Mouse (Mus musculus) lung, postnatal 4 days (tissue): ENCODE results near the gene Btbd3.

Experiments
- DNase-seq, 2 experiments: peaks; one replicate each; pipeline ENCODE4 v3.0.0; 2021

The Btbd3 gene

DNA sequence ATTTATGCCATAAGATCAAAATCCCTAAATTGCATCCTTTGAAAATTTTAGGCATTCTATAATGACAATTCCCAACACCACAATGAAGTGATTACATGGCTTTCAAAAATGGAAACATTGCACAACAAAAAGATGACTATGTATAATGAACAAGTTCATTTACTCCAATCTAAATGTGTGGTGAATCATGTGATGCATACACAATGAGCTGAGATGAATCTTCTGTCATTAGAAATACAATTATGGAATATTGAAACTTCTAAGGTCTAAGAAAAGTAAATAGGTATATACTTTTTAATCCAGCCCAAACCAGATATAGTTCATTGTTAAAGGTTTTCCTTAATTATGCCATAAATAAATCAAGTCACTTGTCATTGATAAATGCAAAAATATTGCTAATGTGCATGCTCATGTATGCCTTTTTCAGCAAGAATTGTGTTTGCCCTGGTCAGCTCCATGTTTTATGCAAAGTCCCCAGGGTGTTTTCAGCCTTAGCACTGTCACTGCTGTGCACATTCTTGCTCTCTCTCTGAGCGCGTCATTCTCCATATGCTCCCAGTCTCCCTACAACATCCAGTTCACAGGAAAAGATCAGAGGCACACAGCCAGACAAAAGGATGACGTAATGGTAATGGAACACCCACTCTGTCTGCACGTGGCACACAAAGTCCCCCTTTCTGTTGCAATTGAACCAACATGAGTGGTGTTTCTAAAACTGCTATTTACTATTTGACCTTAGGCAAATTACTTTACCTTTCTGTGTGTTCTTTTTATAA is 149.6 kb downstream of the Btbd3 start:
- peak in 1 of 2 experiments; percentile 28 for DNase-seq

DNA sequence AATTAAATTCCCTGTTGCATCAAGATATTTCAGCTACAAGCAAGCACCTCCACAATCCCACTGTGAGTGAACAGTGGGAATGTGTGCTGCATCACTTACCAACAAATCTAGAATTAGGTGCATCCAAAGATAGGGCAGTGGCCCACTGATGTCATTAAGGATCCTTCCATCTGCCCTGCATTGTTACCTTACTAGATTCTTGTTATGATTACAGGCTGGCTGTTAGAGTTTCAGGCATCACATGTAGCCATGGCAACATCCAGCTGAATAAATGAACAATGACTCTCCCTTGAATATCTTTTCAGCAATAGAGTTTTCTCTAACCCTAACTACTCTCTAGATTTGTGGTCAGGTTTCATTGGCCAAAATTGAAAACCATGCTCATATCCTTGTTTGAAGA is 150.3 kb downstream of the Btbd3 start:
- no peak for DNase-seq

DNA sequence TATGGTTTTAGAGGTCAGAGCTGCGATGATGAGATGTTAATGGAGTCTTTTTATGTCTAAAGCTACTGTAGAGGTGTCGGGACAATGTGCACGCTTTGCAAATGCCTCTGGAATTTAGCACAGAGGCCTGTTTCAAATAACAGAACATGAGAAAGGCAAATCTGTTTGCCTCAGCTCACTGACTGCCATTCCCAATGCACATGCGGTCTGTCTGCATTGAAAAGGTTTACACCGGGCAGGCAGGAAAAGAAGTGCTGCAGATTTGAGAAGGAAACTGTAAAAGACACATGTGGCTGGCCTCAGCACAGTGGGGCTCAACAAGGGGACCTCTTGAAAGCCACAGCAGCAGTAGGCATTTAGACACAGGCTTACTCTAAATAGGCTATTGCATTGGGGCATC is 156.2 kb downstream of the Btbd3 start:
- no peak for DNase-seq

DNA sequence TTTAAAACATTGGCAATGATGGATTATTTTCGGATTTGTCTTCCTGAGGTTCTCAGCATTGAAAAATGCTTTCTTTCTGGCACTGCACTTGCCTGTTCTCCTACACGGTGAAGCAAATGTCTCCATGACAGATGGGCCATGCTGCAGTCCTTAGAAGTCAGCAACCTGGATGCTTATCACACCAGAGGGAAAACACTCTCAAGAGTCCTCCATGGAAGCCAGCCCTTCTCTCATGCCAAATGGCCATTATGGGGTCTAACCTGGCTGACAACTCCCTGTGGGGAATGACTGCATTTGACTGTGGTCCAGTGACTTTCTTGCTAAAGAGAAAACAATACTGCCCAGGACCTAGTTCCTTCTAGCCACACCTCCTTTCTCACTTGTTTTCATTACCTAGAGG is 166.0 kb downstream of the Btbd3 start:
- no peak for DNase-seq

DNA sequence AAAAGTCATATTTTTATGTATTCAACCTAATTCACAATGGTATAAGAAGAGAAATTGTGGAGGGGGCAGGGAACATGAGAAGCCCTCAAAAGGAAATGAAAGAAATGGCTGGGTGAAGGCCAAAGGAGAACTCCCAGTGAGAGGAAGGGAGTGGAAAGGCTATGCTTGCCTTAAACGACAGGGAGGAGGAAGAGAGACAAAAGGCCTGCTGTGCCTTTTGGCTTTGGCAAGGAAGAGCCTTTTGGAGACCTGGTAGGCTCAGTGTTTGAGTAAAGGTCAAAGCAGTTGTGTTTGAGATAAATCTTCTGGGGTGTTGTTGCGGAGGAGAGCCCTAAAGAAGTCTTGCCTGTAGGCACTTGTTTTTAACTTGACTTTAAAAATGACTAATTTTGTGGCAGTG is 175.6 kb downstream of the Btbd3 start:
- peak in 1 of 2 experiments; percentile 4 for DNase-seq

DNA sequence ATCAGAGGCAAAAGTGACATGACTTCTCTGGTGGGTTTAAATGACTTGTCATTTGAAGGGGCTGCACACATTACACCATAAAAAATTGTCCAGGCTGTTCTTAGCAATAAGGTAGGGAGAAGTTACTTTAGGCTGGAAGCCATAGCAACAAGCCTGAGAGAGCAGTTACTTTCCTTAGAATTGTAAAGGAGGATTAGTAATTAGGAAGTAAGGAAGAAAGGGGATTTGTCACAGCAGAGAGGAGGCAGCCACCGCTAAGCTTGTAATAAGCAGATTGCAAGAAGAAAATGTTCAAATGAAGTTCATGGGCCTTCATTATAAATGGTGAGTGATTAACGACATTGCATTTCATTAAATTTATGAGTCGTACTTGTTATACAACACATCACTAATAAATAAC is 190.1 kb downstream of the Btbd3 start:
- no peak for DNase-seq

DNA sequence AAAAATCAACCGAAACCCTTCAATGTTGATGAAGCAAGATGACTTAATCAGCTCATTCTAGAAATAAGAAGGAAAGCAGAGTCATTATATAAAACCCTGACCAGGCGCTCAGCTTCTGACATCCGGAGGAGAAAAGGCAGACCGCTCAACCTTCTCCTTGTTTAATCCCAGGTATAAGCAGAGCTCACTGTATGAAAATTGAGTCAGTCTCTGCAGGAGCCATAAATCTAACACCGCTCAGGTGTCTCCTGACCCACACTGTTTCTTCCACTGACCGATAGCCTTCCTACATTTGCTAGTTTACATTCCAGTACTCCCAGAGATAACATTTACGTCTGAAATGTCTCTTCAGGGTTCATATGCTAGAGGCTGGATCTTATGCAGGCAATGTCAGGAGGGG is 190.6 kb downstream of the Btbd3 start:
- DNase-seq: no peak

DNA sequence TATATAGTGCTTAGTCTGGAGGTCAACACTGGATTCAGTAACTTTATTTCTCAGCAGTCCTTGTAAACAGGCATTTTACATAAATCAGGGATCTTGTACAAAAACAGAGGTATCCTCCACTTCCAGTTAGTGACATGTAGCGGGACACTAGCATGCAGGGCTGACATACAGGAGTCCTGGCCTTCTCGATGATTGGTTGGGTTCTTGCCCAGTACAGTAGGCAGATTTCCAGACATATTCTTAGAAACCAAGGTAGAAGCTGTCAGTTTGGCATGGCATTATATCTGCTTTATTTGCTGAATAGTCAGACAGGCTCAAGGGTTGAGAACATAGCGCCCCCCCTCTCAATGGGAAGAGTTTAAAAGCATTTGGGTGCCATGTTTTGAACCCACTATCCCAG is 191.3 kb downstream of the Btbd3 start:
- DNase-seq: no peak

DNA sequence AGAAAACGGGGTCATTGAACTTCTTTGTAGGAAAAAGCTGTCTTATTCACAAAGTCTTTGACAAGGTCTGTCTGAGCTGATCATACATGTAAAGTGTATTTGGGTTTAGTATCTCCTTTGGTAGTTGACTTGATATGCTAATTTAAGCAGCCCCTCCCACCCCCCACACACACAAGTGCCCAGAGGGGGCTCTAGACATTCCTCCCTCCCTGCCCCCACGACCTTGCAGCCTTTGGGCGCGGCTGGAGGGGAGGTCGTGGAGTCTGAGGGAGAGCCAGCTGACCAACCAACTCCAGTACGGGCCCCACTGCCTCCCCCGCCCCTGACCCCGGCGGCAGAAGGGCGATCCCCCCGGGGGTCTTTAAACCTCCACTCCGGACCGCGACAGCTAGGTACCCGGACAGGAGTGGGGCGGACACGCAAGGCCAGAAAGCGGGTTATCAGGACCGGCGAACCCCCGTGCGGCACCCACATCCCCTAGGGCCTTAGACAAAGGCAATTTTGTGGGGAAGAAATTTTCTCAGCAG is 211.7 kb downstream of the Btbd3 start:
- DNase-seq: no peak

DNA sequence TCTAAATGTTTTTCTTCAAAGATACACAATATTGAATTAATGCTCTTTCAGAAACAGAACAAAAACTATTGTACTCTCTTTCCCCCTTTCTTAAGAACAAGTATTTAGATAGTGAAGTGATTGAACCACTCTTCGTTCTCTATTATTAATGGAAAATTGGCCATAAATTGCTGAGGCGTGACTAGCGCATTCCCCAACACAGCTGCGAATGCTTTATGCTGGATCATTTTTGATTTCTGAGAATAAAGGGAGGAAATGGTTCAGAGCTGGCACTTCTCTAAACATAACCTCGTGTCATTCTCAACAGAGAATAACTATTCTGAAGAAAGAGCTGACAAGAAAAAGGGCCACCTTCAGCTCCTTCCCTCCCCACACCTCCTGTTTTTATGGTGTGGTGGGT is 217.0 kb downstream of the Btbd3 start:
- no peak for DNase-seq

DNA sequence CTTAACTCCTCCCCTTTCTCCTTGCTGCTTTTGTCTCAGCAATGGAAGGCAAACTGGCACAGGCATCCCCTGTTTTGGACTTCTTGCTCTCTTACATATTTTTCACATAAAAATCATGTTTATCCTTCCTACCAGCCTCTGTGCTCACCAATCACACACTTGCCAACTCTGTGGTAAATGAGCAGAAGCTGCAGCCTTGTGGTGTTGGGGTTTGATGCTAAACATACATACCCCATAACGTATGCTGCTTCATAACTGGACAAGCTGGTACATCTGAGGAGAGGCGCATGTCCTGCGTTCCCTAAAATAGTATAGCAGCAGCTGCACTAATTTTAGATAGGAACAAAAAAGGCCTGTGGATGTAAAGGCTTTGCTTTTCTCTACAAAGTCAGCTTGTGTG is 220.1 kb downstream of the Btbd3 start:
- DNase-seq: no peak

DNA sequence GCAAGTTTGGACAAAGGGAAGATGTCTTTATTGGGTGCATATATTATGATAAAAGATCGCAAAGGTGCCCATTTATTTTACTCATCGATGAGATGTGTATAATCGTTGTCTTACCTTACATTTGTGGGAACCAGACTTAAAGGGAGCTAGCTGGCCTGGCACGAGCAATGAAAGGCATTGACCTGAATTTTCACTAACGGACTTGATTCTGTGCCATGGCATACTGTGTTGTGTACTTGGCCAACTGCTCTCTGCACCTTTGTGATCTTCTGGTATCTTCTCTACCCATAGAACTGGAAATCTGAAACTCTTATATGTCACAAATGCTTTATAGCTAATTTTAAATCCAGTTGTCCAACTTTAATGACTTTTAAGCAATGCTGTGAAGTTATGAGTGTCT is 220.9 kb downstream of the Btbd3 start:
- no peak for DNase-seq

DNA sequence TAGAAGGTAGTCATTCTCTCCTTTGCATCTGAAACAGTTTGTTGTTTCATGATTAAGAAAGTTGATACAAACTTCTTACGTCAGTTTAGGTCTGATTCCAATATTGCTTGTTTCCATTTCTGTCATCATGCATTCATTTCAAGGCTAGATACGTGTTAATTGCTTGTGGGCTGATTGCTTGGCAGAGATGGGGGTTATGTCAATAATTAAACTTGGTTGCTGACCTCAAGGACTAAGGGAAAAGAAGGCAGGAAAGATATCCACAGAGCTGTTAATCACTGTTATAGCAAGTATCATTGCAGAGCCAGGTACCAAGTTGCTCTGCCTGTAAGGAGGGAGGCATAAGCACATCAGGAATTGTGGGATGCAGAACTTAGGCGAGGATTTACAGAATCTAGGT is 226.2 kb downstream of the Btbd3 start:
- DNase-seq: no peak

DNA sequence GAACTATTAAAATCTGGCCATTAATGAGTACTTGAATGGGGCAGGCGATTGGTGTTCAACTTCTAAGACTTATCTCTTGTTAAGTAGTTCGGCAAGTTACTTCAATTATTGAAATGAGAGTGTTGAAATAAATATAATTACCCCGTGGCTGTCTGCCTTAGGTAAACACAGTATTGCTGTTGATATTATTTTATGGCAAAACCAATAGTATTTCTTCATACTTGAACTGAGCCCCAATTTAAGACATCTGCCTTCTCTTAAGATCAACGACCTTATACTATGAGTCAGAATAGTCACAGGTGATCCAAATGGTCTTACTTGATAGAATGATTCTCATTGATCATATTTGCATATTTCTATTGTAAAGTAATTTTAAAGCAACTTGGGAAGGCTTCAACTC is 228.5 kb downstream of the Btbd3 start:
- DNase-seq: no peak

DNA sequence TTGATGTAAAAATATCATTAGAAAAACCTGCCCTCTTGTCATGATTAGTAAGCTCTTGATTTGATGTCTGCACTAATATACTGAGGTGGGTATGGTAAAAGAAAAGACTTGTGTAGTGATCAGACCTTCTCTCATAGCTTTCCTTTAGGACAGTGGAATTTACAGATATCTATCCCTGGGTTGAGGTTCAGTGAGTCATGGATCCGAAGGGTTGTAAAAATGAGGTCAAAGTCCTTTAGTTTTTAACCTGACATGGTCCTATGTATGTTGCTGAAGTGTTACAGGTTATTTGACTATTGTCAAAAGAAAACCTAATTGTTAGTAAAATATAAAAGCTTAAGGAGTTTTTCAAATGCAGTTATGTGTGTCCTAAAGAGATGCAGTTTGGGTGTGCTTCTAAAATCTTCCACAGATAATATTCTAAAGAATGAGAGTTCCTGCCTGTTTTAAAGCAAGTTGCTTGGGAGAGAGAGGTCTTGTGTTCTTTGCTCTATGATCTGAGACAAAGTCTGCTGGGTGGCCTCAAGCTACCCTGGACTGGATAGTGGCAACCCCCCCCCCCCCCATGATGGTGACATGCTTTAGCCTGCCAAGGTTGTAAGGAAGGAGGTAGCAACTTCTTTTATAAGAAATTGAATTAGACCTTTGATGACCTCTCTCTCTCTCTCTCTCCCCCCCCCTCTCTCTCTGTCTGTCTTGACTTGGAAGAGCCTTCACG is 234.5 kb downstream of the Btbd3 start:
- no peak for DNase-seq

DNA sequence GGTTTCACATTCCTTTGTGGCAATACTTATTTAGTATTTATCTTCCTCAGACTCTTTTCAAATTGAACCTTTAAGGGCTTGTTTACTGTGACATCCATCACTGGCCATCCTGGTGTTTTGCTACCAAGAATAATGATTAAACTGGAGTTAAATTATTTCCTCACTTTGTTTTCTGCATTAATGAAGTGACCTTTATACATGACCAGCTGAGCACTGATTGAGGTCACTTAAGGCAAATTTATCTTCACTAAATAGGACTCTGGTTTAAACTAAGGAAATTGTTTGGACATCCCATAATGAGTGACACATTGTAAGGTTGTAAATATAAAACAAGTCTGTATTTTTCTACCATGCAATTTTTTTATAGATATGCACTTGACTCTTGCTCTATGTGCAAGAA is 235.8 kb downstream of the Btbd3 start:
- DNase-seq: no peak

DNA sequence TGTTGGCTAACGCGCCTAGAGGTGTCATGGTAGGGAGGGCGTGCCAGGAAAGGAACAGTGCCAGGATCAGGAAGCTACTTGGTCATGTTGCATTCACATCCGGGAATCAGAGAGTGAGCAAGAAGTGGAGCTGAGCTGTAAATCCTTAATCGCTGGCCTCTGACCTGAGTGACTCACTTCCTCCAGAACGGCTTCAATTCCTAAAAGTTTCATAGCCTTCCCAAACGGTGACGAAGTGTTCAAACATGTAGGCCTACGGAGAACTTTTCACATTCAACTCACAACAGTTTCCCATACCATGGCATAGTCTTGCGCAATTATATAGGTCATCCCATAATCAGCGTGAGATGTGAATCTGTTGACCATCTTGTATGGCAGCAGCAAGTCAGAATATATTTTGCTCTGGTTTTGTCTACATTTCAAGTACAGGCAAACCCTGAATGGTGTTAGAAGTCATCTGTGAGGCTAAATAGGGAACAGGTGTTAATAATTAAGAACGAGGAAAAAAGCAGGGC is 247.6 kb downstream of the Btbd3 start:
- no peak for DNase-seq

DNA sequence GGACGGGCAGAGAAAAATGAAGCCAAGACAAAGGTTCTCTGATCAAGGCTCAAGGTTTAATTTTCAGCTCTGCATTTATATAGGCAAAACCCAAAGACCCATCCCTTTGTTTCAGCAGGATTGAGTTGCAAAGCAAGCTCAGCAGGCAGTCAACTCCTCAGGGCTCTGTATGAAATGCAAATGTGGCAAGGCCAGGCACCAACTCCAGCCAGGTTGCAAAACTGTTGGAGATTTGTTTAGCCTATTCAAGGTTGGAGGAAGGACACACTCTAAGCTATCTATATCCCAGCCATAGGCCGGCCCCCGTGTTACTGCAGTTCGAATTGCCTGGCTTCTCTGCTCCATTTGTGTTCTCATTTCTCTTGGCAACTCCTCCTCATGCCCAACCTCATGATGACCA is 259.2 kb downstream of the Btbd3 start:
- no peak for DNase-seq

DNA sequence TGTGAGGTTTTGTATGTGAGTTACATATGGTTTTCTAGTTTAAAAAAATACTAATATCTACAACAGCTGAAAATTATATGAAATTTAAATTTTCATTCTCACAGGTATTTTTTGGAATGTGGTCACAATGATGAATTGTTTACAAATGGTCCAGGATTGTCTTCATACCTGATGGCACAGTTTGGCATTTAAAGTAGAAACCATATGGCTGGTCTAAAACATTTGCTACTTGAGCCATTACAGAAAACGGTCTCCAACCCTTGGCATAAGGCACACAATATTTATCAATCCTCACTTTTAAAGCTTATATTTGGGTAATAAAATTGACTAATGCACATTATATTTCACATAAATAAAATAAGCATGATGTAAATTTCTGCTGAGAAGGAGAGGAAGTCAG is 272.1 kb downstream of the Btbd3 start:
- DNase-seq: no peak

DNA sequence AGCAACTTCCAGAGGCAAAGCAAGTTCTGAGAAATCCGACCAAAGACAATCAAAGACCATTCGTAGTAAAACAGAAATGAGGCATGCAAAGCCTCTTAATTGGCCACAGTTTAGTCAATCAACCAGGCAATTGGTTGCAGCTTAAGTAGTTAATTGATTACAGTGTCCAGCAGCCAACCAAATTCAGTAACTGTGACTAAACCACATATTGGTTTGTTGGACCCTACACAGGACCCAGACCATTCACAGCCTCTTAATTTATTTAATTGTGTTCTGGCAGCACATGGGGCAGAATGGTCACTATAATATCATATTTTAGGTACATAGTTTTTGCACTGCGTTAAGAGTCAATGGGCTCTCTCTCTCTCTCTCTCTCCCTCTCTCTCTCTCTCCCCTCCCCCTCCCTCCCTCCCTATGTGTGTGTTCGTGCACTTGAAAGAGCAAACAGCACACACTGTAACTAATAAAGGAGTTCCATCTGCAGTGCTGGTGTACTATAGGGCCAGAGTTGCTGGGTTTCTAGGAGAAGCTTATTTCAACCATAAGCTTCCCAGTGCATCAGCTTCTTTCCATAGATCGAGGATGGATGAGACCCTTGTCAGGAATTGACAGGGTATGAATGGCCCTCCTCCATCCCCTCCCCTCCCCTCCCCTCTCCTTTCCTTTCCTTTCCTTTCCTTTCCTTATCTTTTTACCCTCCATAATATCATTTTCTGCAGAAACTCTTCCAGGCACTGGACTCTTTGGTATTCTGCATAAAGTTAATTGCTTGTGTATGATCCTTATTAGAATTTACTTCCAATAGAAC is 275.0 kb downstream of the Btbd3 start:
- no peak for DNase-seq

DNA sequence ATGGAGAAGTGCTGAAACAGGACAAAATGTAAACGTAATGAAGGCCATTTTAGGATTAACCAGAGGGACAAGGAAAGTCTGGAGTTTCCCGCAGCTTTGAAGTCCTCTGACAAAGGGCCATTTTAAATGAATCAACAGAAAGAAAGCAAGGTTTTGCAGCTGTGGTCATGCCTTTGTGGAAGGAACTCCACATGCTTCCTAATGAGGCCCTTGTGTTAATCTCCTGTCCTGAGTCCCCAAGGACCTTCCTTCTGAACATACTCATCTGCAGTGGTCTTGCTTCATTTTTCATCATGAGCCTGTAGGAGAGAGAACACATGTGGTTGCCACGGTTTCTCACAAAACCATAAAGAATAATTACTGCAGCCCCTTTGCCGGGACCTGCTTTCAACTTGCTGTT is 275.6 kb downstream of the Btbd3 start:
- no peak for DNase-seq

DNA sequence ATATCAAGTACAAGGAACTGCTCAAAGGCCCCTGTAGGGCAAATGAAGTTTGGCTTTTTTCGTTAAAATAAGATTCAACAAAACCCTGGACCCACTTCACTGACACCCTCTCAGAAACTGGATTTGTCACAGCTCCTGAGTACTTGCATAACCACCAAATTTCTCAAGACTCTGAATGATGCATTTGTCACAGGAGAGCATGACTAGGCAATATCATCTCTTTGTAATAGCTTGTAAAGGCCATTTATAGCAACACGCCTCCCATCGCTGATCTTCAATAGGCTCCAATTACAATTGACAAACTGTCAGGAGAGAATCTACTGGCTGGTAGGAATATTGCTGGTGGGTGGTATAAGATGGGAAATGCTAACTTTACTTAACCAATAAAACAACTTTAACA is 283.3 kb downstream of the Btbd3 start:
- no peak for DNase-seq

DNA sequence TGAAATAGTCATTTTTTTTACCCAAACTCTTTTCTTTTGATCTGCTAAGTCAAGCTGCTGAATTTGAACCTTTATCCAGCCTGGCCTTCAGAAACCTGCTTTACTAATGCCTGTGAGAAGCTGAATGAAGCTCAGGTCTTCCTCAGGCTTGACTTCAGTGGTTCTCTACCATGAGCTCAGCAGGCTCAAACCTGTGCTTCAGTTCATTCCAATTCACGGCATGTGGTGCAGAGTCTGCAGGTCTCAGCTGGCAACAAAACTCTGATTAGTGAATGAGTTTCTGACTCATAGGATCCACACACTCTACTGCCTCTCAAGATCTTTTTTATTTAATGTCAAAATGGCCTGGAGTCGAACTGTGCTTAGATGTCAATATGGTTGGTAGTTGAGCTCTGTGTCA is 292.6 kb downstream of the Btbd3 start:
- no peak for DNase-seq
